Mouse (Mus musculus): ENCODE results near the gene Vmn2r32. TPM values are rescaled to one million over a fixed set of nuclear protein-coding genes. Genes with fewer than 3 reads are reported as not detected.
"Not testable (repeated sequence)": the region's sequence is repeated elsewhere in the genome, so short reads cannot be mapped to it uniquely, and the experiment has no call there.

Vmn2r32 gene
- not detected in 2 replicates for polyA plus RNA-seq (2012; rRNA removed)

GRCm38 (mm10) chr7:7479918-7480317 lies at the start of gene Vmn2r32:
Gene Vmn2r32 (minus strand): TSS chr7:7480018.
- H3K27ac ChIP-seq (ENCODE audit: insufficient read depth, low read depth, low read length); H3K4me3 ChIP-seq (ENCODE audit: insufficient read depth, low read depth, low read length); H3K4me1 ChIP-seq (ENCODE audit: control insufficient read depth, insufficient read depth, low read length); DNase-seq; H3K36me3 ChIP-seq (ENCODE audit: control insufficient read depth, insufficient read depth, low read length); H3K27me3 ChIP-seq (replicated peaks; ENCODE audit: control insufficient read depth, insufficient read depth, low read length): not testable (repeated sequence)
- 37% methylated on average over 1 of the region's 2 CpGs for WGBS

Other genes with a start within 250 kb of the Vmn2r32 start
- 0.46 and 1.1 TPM in 2 replicates for gene Vmn2r29, start 232.7 kb downstream of the Vmn2r32 start, polyA plus RNA-seq (2012; rRNA removed)
- gene Gm45844, start 201.7 kb downstream of the Vmn2r32 start, polyA plus RNA-seq (2012; rRNA removed), result 2.4 and 2.6 TPM in 2 replicates
- 33.5 and 35.6 TPM in 2 replicates for gene Clcn4, start 179.2 kb downstream of the Vmn2r32 start, polyA plus RNA-seq (2012; rRNA removed)
- gene Vmn2r30, start 142.4 kb downstream of the Vmn2r32 start, polyA plus RNA-seq (2012; rRNA removed), result not detected in 2 replicates
- gene Gm45783, start 105.4 kb downstream of the Vmn2r32 start, polyA plus RNA-seq (2012; rRNA removed), result not detected in 2 replicates
- not detected in 2 replicates for gene Vmn2r31, start 80.3 kb downstream of the Vmn2r32 start, polyA plus RNA-seq (2012; rRNA removed)
- not detected in 2 replicates for gene Vmn2r33, start 86.8 kb upstream of the Vmn2r32 start, polyA plus RNA-seq (2012; rRNA removed)
- gene Vmn2r34, start 209.5 kb upstream of the Vmn2r32 start, polyA plus RNA-seq (2012; rRNA removed), result not detected in 2 replicates